Mouse (Mus musculus) heart, adult 18-20 months (tissue): ENCODE results near the gene Rfx1. TPM values are rescaled to one million over a fixed set of nuclear protein-coding genes. Genes with fewer than 3 reads are reported as not detected.
A peak's percentile ranks its signal among the peaks of the same experiment; 100 is the strongest.

Source experiments
- DNase-seq, 2 experiments: peaks; one replicate each; pipeline ENCODE4 v3.0.0; 2021 to 2022; ENCODE audit warnings: mixed read lengths in 1 of 2
- total RNA-seq, 2 experiments: library from RNA; stranded (reverse); gene quantifications; 2 replicates each; pipeline ENCODE4 v1.2.3; 2021

The Rfx1 gene
- total RNA-seq, 2 experiments from 2014 or later: 8.3 to 9.1 TPM

GRCm38 (mm10) chr8:84089277-84089676, 22.6 kb downstream of the Rfx1 start:
- DNase-seq: no peak

GRCm38 (mm10) chr8:84090585-84090984, 24.0 kb downstream of the Rfx1 start:
- DNase-seq: peak; percentile 54 to 66

DNA sequence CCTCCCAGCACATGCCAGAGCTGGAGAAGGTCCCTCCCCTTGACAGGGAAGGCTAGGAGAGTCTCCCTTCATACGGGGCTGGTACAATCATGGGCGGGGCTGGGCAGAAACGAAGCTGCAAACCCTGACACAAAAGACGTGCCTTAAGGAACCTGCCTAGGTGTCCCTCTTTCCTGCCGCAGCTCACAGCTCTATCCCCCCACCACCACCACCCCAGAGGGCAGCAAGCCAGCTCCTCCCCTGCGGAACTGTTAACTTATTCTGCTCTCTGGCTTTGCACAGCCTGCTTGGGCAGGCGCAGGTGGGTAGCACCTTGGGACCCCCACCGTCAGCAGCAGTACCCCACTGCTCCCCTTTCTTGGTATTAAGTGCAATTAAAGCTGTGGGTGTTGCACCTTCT, 29.4 kb downstream of the Rfx1 start:
- DNase-seq: no peak

- no peak for DNase-seq
Observed at GRCm38 (mm10) chr8:84098376-84098775, 31.7 kb downstream of the Rfx1 start.

GRCm38 (mm10) chr8:84101476-84102270, 35.0 kb downstream of the Rfx1 start:
- DNase-seq: no peak

GRCm38 (mm10) chr8:84103601-84104000, 37.0 kb downstream of the Rfx1 start:
- no peak for DNase-seq

DNA sequence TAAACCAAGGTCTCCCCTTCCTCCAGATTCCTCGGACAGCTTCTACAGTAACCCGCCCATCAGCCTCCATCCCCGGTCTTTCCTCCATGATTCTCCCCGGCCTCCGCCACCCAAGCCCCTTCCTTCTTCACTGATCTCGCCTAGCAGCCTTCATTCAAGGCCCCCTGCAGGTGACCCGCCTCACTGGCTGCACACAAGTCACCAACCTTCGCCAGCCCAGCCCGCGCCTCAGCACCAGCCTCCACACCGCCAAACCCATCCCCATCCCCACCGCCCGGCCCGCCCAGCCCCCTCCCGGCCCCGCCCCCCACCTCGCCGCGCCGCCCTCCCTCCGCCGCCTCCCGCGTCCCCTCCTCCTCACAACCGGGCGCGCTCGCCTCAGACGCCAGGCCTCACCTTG, 37.6 kb downstream of the Rfx1 start:
- no peak for DNase-seq

- DNase-seq: peak; percentile 99
Observed at GRCm38 (mm10) chr8:84104697-84105609, 38.3 kb downstream of the Rfx1 start, which contains the start of gene Dcaf15. Gene Dcaf15, minus strand, starts transcription at chr8:84104768.

- DNase-seq: no peak
Observed at GRCm38 (mm10) chr8:84105676-84106075, 39.0 kb downstream of the Rfx1 start.

- DNase-seq: no peak
Observed at GRCm38 (mm10) chr8:84106216-84107040, 39.8 kb downstream of the Rfx1 start.

- DNase-seq: no peak
Observed at GRCm38 (mm10) chr8:84115646-84116045, 49.0 kb downstream of the Rfx1 start.

DNA sequence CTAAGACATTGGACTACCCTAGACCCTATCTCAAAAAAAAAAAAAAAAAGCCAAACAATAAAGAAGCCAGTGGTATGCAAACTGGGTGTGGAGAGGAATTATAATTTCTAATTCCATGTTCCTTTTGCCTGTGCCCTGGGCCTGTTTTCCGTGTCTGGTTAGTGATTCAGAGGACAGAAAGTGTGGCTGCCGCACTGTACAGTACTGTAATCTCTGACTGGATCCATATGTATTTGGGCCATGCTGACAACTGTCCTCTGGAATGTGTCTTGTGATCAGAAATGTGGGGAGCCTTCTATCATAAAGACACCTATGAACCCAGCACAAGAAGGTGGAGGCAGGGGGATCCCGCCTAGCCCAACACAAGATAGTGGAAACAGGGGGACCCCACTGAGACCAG, 55.5 kb downstream of the Rfx1 start:
- no peak for DNase-seq

- DNase-seq: no peak
Observed at GRCm38 (mm10) chr8:84125656-84126055, 59.0 kb downstream of the Rfx1 start, which contains the start of gene Podnl1. Gene Podnl1, plus strand, starts transcription at chr8:84125989.

DNA sequence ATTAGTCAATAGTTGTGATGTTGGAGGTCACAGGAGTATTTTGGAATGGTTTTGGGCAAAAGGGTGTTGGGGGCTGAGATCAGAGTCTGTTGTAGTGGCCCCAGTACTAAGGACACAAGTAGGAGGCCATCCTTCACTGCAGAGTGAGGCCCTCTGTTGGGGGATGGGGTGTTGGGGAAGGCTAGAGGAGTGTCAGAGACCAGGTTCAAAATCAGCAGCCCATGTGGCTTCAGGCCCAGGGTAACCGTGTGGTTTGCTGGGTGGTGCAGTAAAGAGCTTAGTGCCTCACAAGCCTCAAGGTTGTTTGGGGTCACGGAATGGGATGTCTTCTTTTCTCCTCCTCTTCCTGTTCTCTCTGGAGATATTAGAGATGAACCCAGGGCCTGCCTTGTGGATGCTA, 60.1 kb downstream of the Rfx1 start:
- no peak for DNase-seq

DNA sequence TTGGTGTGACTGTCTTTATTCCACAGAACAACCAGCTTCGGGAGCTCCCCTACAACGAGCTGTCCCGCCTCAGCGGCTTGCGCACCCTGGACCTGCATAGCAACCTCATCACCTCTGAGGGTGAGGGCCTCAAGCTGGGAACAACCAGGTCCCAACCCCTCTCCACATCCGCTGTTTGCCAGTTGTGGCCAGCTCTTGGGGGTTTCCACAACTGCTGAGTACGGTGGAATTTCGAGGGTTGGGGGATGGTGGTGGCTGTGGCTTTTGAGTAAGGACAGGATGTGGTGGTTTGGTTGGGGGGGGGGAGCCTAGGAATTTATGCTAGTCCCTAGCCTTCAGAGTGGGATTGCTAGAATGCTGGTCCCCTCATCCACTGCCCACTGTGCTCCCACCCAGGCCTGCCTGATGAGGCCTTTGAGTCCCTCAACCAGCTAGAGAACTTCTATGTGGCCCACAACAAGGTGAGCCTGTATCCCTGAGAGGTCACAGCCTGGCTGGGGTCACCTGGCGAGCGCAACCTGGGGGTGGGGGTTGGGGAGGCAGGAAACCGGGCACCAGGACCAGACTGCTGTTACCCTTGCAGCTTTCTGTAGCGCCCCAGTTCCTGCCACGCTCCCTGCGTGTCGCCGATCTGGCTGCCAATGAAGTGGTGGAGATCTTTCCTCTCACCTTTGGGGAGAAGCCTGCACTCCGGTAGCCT, 60.7 kb downstream of the Rfx1 start:
- DNase-seq: no peak

DNA sequence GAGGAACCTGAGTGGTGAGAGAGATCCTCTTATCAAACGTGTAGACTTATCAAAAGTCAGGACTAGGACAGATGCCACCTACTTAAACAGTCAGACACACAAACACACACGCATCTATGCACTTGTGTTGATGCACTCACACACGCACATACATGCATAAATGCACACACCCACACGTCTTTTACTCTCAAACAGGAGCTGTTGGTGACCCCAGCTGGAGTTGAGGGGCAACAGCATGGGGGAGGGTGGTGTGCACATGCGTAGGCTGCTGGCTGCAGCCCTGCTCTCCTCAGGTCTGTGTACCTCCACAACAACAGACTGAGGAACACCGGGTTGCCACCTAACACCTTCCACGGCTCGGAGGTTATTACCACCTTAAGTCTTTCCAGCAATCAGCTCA, 61.6 kb downstream of the Rfx1 start:
- no peak for DNase-seq

DNA sequence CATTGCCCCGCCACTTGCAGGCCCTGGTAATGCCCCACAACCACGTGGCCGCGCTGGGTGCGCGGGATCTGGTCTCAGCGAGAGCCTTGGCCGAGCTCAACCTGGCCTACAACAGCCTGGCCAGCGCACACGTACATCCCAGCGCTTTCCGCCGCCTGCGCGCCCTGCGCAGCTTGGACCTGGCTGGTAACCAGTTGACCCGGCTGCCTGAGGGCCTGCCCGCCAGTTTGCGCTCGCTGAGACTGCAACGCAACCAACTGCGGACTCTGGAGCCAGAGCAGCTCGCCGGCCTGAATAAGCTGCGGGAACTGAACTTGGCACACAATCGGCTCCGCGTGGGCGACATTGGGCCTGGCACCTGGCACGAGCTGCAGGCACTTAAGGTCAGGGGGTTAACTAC, 64.2 kb downstream of the Rfx1 start:
- peak in 1 of 2 experiments; percentile 17 for DNase-seq

DNA sequence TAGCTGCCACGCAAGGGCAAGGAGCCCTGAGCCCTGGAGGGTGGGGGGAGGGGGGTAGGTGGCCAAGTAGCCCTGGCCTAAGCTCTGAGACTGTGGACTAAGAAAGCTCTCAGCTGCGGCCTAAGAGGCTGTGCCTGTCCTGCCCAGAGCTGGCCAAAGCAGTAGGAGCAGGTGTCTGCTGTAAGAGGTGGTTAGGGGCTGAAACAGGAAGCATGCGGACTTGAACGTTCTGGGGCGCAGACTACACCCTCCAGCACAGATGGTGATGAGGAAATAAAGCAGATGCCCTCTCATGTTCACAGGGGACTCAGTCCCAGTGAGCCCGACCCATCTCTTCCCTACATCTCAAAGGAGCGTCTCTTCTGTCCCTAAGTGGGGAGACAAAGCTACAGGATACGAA, 65.6 kb downstream of the Rfx1 start:
- DNase-seq: no peak

GRCm38 (mm10) chr8:84137848-84138247, 71.2 kb downstream of the Rfx1 start:
- no peak for DNase-seq

- DNase-seq: no peak
Observed at GRCm38 (mm10) chr8:84140838-84141237, 74.2 kb downstream of the Rfx1 start.

DNA sequence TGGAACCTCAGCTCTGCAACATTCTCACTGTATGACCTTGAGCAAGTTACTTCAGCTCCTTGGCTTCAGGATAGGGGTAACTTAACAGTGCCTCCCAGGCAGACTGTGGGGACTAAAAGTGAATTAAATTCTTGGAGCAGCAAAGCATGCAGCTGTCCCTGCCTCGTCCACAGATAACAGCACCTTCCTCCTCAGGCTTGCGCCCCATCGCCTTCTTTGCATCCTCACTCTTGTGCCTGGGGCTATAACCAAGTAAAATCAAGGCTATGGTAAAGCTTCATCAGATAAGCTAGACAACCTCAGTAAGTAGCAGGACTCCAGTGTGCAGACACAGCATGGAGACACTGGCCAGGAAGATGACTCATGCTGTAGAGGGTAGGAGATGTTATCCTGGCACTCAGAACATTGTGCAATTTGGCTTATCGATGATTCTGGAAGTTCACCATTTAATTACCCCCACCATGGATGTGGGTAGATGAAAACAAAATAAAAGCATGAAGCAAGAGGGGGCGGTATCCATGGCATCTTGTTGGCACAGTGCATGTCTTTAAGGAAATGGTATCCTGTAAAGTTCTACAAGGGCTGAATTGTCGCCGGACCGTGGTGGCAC, 78.1 kb downstream of the Rfx1 start:
- DNase-seq: no peak
